Mouse (Mus musculus) G1E (cell line): Measurements from ENCODE around the gene Rpa3.

Experiments
- CTCF ChIP-seq: IDR thresholded peaks from 2 replicates; pipeline ENCODE4 v1.5.1; 2012; ENCODE audit warnings: low read depth, low read length, inconsistent platforms, mixed read lengths
- GATA1 ChIP-seq: IDR thresholded peaks from 2 replicates; pipeline ENCODE4 v1.6.1; 2012; ENCODE audit warnings: borderline replicate concordance, low read length, inconsistent platforms, mixed read lengths
- TAL1 ChIP-seq: conservative IDR thresholded peaks from 2 replicates; pipeline ENCODE4 v1.6.1; 2012; ENCODE audit warnings: low read depth, low read length, inconsistent platforms, mixed read lengths

DNA sequence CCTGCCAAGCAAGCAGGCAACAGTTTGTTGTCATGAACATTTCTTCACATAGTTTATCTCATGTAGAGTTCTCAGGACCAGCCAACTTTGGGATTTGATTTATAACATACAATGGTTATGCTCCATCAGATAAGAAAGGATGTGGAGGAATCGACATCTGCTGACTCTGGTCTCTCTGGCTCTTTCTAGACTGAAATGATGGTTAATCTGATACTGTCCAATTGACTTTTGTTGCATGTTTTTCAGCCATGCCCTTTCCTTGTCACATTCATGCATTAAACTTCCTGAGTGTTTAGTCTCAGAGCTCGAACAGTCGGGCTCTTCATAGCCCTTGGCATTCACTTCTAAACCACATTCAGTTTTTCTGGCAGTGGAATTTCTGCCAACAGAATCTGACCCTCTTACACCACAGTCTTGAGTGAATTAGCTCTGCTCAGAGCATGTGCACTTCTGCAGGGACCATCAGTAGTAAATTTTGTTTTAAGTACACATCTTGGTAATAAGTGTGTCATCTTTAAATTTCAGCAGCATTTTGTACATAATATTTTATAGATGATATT, 26.5 kb upstream of the Rpa3 start:
- TF ChIP-seq CTCF: no peak
- no peak for TF ChIP-seq GATA1
- no peak for TF ChIP-seq TAL1
